Mouse (Mus musculus): ENCODE data around the gene Rad9a.
A peak's percentile ranks its signal among the peaks of the same experiment; 100 is the strongest.

GRCm38 (mm10) chr19:4247010-4247409 is 45.5 kb upstream of the Rad9a start:
- peak in 2 of 3 experiments; percentile 52 to 61; a peak in 4 of 6 replicates for TF ChIP-seq CTCF (IDR thresholded peaks at IDR 0.05 in 2 of 3, conservative IDR thresholded peaks at IDR 0.05 in 1 of 3; ENCODE audit: control insufficient read depth in 1 of 3, insufficient read depth in 1 of 3, low read depth in 2 of 3, low read length in 3 of 3, poor library complexity in 1 of 3, severe bottlenecking in 1 of 3)
- no peak for TF ChIP-seq TCF12 (IDR thresholded peaks at IDR 0.05; ENCODE audit: low read depth, low read length)
- no peak for TF ChIP-seq ZMIZ1 (IDR thresholded peaks at IDR 0.05; ENCODE audit: low read depth, low read length)
- no peak for TF ChIP-seq E2F4 (IDR thresholded peaks at IDR 0.05; ENCODE audit: borderline replicate concordance, low read depth, low read length)
- no peak for TF ChIP-seq NRF1 (IDR thresholded peaks at IDR 0.05; ENCODE audit: insufficient read depth, low read depth, low read length, poor library complexity, severe bottlenecking)
- no peak for TF ChIP-seq EP300 (IDR thresholded peaks at IDR 0.05; ENCODE audit: low read depth in 1 of 2, low read length in 2 of 2)
- TF ChIP-seq POLR2A (IDR thresholded peaks at IDR 0.05; ENCODE audit: control insufficient read depth in 1 of 2, insufficient read depth in 1 of 2, low read depth in 1 of 2, low read length in 2 of 2, poor library complexity in 1 of 2): no peak
- TF ChIP-seq TBP (IDR thresholded peaks at IDR 0.05; ENCODE audit: low read depth, low read length): no peak
- TF ChIP-seq NELFE (IDR thresholded peaks at IDR 0.05; ENCODE audit: low read depth, low read length): no peak
- TF ChIP-seq MAFK (IDR thresholded peaks at IDR 0.05; ENCODE audit: borderline replicate concordance, low read depth, low read length): no peak
- no peak for TF ChIP-seq CHD2 (IDR thresholded peaks at IDR 0.05; ENCODE audit: low read length)
